Mouse (Mus musculus) intestine, embryonic 16.5 days (tissue): ENCODE measurements at regions not wholly inside any gene's neighbourhood (a gene's known extent, or its start where the extent isn't known, plus 50 kb on each side); places are given as distances from the start of the nearest gene placed in this dataset.

Experiments
- ATAC-seq: fragments of 200-750 bp; cut with Nextera tagmentation; 2 replicates; pipeline ENCODE4 v1.8.0; 2017; ENCODE audit warnings: moderate TSS enrichment, moderate library complexity
- H3K27ac ChIP-seq: fragments of 300-500 bp; sonication (generic); 2 replicates; pipeline ENCODE4 v1.5.1; 2014; ENCODE audit warnings: mild to moderate bottlenecking, low read length
- H3K27me3 ChIP-seq: fragments of 300-500 bp; sonication (generic); replicated peaks from 2 replicates; pipeline ENCODE4 v1.6.1; 2014; ENCODE audit warnings: low read length, control low read depth, mixed read lengths; ENCODE audit not compliant: control insufficient read depth, insufficient read depth
- H3K36me3 ChIP-seq: fragments of 300-500 bp; sonication (generic); 2 replicates; pipeline ENCODE4 v1.6.1; 2014; ENCODE audit warnings: low read length, control low read depth; ENCODE audit not compliant: control insufficient read depth, insufficient read depth
- H3K4me1 ChIP-seq: fragments of 300-500 bp; sonication (generic); 2 replicates; pipeline ENCODE4 v1.6.1; 2014; ENCODE audit warnings: low read length, control low read depth, mixed read lengths; ENCODE audit not compliant: control insufficient read depth, insufficient read depth
- H3K4me2 ChIP-seq: fragments of 300-500 bp; sonication (generic); 2 replicates; pipeline ENCODE4 v1.6.1; 2014; ENCODE audit warnings: low read depth, low read length, control low read depth
- H3K4me3 ChIP-seq: fragments of 300-500 bp; sonication (generic); 2 replicates; pipeline ENCODE4 v1.5.1; 2014; ENCODE audit warnings: mild to moderate bottlenecking, low read length
- H3K9ac ChIP-seq: fragments of 300-500 bp; sonication (generic); 2 replicates; pipeline ENCODE4 v1.6.1; 2014; ENCODE audit warnings: low read depth, low read length
- H3K9me3 ChIP-seq: fragments of 300-500 bp; sonication (generic); 2 replicates; pipeline ENCODE4 v1.6.1; 2016; ENCODE audit warnings: low read length, control low read depth; ENCODE audit not compliant: control insufficient read depth
- WGBS: fragments of 180-500 bp; shearing (Covaris S2); extraction: QIAGEN DNeasy Blood & Tissue Kit; methylation state at CpG from one replicate; pipeline ENCODE4 v1.1.7; 2014; 5-methylcytosine and 5-hydroxymethylcytosine counted together

DNA sequence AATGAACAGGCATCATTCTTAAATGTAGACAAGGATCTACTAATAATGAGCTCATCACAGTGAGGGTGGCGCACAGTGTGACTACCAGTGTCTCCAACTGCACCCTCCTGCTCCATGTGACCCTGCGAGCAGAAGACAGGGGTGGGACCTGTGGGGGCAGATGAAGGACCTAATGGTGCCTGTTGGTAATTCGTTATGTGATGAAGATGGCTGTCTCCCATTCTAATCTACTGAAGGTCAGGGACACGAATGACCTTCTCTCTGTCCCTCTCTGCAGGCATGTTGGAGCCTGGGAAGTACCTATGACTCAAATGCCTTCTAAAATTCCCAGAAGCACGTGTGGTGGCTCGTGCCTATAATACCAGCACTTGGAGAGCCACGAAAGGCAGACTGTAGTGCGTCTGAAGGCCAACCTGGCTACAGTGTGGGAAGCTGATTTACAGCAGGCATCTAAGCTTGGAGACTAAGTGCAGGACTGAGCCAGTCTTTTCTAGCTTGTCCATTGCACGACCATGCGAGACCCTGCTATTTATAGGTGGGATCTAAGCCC lies 109.9 kb upstream of the Mbnl2 start:
- H3K36me3 ChIP-seq = no peaks in the 10 kb centered on the region
- H3K27me3 ChIP-seq = no peaks in the 10 kb centered on the region
- no peak overlapping the region for H3K27ac ChIP-seq
- no peak overlapping the region for H3K9ac ChIP-seq
- H3K4me1 ChIP-seq = no peaks in the 10 kb centered on the region
- ATAC-seq = no peak
- no peak overlapping the region for H3K4me2 ChIP-seq
- no peaks in the 10 kb centered on the region for H3K9me3 ChIP-seq
- WGBS = 87% methylated on average over 10 of the region's 10 CpGs
- H3K4me3 ChIP-seq = no peak overlapping the region

DNA sequence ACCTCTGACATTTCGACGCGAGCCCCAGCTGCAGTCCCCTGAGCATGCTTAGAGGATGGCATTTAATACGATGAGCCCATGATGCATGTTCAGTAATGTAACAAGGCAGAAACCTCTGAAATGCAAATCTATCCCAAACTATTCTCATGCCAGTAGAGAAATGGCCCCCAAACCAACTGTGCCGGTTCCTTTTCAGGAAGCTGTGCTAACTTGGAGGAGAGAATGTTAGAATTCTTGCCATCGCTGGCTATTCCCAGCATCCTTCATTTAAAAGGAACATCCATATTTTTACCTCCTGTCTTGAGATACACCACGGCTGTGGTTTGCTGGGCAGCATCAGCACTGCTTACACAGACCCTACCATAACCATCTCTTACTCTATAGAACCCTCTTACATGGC lies 104.7 kb upstream of the Mbnl2 start:
- H3K4me2 ChIP-seq = no peak overlapping the region

DNA sequence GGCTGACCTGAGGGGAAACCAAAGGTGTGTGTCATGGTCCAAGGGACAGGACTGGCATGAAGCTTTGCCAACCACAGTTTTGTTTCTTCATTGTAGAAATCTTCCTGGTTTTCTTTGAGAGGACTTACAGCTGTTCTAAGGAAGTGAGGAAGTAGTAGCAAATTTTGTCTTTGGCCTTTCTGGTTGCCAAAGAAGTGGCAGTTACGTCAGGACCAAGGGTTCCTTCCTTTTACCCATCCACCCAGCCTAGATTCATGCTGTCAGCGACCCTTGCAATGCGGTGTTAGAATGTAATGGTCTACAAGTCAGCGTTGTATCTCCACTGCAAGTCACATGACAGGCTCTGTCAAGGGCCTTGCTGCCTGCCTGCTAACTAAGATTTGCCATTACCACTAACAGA lies 103.4 kb upstream of the Mbnl2 start:
- H3K4me2 ChIP-seq = no peak overlapping the region
- H3K27ac ChIP-seq = no peak overlapping the region
- H3K9ac ChIP-seq = no peak overlapping the region
- H3K4me1 ChIP-seq = no peaks in the 10 kb centered on the region
- no peak for ATAC-seq
- 69% methylated on average over 4 of the region's 4 CpGs for WGBS
- H3K9me3 ChIP-seq = no peaks in the 10 kb centered on the region
- no peaks in the 10 kb centered on the region for H3K27me3 ChIP-seq
- H3K4me3 ChIP-seq = no peak overlapping the region
- H3K36me3 ChIP-seq = no peaks in the 10 kb centered on the region

More for the DNA sequence above, 104.7 kb upstream of the Mbnl2 start:
- no peak for ATAC-seq
- H3K27me3 ChIP-seq = no peaks in the 10 kb centered on the region
- no peak overlapping the region for H3K9ac ChIP-seq
- H3K36me3 ChIP-seq = no peaks in the 10 kb centered on the region
- no peak overlapping the region for H3K27ac ChIP-seq
- 86% methylated on average over 7 of the region's 7 CpGs for WGBS
- no peaks in the 10 kb centered on the region for H3K9me3 ChIP-seq
- H3K4me3 ChIP-seq = no peak overlapping the region
- no peaks in the 10 kb centered on the region for H3K4me1 ChIP-seq

DNA sequence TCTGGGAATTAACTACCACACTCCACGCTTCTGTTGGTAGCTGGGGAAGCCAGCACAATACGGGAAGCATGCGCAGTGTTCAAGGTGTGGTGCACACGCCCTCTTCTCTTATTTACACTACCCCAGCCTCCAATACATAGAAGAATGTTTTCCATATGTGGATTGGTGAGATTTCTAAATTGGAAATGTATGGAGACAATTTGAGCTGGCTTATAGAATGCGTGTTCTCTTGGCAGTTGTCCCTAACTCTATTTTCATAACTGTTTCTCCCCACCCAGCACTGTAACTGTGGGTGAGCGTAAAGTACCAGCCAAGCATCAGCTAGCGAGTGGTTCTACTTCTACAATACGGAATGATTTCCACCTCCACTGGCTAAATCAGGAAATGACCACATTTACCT lies 102.6 kb upstream of the Mbnl2 start:
- H3K9ac ChIP-seq = no peak overlapping the region
- H3K4me1 ChIP-seq = no peaks in the 10 kb centered on the region
- no peaks in the 10 kb centered on the region for H3K36me3 ChIP-seq
- ATAC-seq = no peak
- no peak overlapping the region for H3K27ac ChIP-seq
- no peak overlapping the region for H3K4me3 ChIP-seq
- no peaks in the 10 kb centered on the region for H3K9me3 ChIP-seq
- WGBS = 85% methylated on average over 8 of the region's 8 CpGs
- H3K4me2 ChIP-seq = no peak overlapping the region
- H3K27me3 ChIP-seq = no peaks in the 10 kb centered on the region

DNA sequence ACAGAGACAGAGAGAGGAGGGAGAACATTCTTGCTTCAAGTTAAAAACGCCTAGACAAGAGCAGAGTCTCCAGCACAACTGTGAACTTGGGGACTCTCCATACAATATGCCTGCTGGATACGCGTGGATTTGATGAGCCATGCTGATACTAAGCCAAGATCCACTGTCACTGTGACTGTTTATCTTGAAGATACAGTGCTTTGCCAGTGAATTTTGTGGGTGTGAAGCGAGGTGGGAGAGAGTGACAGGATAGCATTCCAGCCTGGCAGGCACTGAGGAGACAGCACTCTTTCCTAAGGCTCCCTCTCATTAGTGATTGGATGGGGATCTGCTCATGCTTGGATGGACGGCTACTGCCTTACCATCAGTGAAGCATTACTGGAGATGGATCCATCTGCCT lies 100.9 kb upstream of the Mbnl2 start:
- Histone ChIP-seq H3K9me3 (no peaks in the 10 kb centered on the region), H3K27ac (no peak overlapping the region), H3K36me3 (no peaks in the 10 kb centered on the region), H3K4me3 (no peak overlapping the region), H3K4me1 (no peaks in the 10 kb centered on the region), H3K27me3 (no peaks in the 10 kb centered on the region), H3K4me2 (no peak overlapping the region), H3K9ac (no peak overlapping the region)
- WGBS = 80% methylated on average over 5 of the region's 5 CpGs
- no peak for ATAC-seq

DNA sequence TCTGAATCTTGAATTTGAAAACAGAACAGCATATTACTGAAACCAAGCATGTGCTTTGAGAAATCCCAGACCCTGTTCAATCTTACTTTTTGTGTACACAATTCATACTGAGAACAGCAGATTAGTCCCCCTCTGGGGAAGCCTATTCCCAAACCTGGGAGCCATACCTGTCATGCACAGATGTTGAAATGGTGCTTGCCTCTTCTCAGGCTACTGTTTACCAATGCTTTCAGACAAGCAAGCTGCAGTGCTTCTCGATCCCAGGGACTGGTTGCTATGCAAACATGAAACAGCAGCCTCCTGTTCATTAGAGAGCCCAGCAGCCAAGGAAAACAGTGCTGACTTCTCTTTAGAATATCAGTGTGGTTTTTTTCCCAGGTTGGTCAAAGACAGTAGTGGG lies 80.3 kb upstream of the Mbnl2 start:
- 15% methylated on average over 1 of the region's 1 CpGs for WGBS
- H3K9me3 ChIP-seq = no peaks in the 10 kb centered on the region
- no peak overlapping the region for H3K9ac ChIP-seq
- no peak overlapping the region for H3K4me3 ChIP-seq
- H3K4me2 ChIP-seq = no peak overlapping the region
- H3K27ac ChIP-seq = no peak overlapping the region
- no peaks in the 10 kb centered on the region for H3K36me3 ChIP-seq
- H3K4me1 ChIP-seq = no peaks in the 10 kb centered on the region
- no peaks in the 10 kb centered on the region for H3K27me3 ChIP-seq
- peak; percentile 71; the same call in 1 of the 2 replicates for ATAC-seq

DNA sequence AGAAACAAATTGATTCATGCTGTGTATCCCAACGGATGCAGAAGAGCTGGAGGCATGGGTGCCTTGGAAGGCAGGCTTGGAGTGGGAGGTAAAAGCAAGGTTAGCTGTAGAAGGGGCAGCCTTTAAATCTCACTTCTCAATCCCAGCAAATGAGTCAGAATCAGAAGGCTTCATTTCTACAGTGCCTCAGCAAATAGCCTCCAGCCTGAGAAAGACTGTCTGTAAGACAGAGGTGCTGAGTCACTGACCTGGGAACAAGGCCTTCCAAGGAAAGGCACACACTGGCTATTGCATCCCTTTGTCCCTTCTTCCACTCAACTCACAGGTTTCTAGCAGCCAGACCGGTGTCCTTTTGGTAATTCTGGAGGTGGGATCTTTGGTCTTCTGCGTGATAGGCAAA lies 63.7 kb upstream of the Mbnl2 start:
- no peak overlapping the region for H3K27ac ChIP-seq
- ATAC-seq = no peak
- H3K27me3 ChIP-seq = no peaks in the 10 kb centered on the region
- H3K9me3 ChIP-seq = no peaks in the 10 kb centered on the region
- no peak overlapping the region for H3K9ac ChIP-seq
- no peak overlapping the region for H3K4me3 ChIP-seq
- WGBS = 78% methylated on average over 3 of the region's 3 CpGs
- no peaks in the 10 kb centered on the region for H3K36me3 ChIP-seq
- no peak overlapping the region for H3K4me2 ChIP-seq
- no peaks in the 10 kb centered on the region for H3K4me1 ChIP-seq

DNA sequence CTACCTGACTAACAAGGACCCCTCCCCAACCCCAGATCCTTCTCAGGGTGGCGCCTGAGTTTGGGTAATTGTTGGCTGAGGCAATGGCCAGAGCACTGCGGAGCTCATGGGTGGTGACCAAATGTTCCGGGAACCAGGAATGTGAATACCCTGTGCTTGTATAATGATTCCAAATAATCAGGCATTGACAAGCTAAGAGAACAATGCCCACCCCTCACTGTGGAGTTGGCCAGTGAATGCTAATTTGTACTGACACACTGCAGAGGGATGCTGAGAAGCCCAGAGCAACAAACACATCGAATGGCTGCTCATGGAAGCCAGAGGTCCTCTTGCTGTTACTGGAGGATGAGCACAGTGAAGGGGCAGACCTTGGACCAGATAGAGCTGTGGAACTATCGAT lies 62.8 kb upstream of the Mbnl2 start:
- WGBS = 90% methylated on average over 5 of the region's 5 CpGs
- no peak overlapping the region for H3K4me3 ChIP-seq

DNA sequence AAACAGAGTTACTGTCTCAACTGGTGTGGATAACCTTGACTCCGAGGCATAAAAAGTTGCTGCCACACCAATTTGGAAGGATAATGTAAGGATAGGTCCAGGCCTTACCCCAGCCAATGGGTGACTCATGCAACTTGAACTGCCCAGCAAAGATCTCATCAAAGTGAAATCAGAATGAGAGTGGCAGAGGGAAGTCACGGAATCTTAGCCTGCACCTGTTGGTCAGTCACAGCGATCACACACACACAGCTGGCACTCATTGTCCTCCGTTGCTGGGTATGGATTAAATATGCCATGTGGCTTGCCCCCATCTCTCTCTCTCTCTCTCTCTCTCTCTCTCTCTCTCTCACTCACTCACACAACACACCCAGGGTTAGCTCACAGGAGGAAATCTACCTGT lies 56.2 kb upstream of the Mbnl2 start:
- peaks cover 7% of the 10 kb centered on the region; the same call in 1 of the 2 replicates for H3K4me1 ChIP-seq
- no peak overlapping the region for H3K9ac ChIP-seq
- H3K4me2 ChIP-seq = no peak overlapping the region
- 88% methylated on average over 4 of the region's 4 CpGs for WGBS
- H3K9me3 ChIP-seq = no peaks in the 10 kb centered on the region
- no peak for ATAC-seq
- H3K27me3 ChIP-seq = no peaks in the 10 kb centered on the region
- H3K27ac ChIP-seq = no peak overlapping the region
- no peaks in the 10 kb centered on the region for H3K36me3 ChIP-seq
- no peak overlapping the region for H3K4me3 ChIP-seq

More for the DNA sequence above, 62.8 kb upstream of the Mbnl2 start:
- no peak overlapping the region for H3K27ac ChIP-seq
- H3K9ac ChIP-seq = no peak overlapping the region
- H3K4me2 ChIP-seq = no peak overlapping the region
- no peaks in the 10 kb centered on the region for H3K36me3 ChIP-seq
- no peaks in the 10 kb centered on the region for H3K27me3 ChIP-seq
- ATAC-seq = no peak
- no peaks in the 10 kb centered on the region for H3K9me3 ChIP-seq
- H3K4me1 ChIP-seq = no peaks in the 10 kb centered on the region

DNA sequence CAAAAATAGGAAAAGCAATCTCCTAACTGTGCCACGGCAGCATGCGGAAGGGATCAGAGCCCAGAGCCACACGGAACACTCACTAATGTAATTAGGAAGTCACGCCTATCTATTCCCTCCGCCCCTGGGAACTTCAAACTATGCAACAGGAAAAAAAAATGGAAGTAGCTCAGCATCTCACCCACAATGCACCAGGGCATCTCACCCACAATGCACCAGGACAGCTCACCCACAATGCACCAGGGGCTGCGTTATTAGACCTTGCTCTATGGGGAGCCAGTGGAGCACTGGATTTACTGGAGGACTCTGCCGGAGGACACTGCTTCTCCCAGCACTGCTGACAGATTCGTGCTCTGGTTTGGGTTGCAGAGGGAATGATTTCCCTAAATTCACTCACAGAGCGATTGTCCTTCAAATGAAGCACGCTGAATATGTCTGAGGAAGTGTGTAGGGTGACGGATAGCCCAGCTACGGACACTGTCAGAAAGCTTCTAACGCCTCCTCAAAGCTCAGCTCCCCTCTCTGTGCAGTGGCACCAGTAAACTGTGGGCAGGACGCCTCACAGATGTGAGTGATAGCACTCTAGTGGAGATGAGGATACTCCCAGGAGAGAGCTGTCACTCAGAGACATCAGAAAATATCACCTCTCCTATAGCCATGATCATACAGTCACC lies 51.8 kb upstream of the Mbnl2 start:
- peak; percentile 18; the same call in 1 of the 2 replicates for ATAC-seq
- WGBS = 74% methylated on average over 14 of the region's 14 CpGs

More for the DNA sequence above, 51.8 kb upstream of the Mbnl2 start:
- no peaks in the 10 kb centered on the region for H3K9me3 ChIP-seq
- no peaks in the 10 kb centered on the region for H3K27me3 ChIP-seq
- H3K4me2 ChIP-seq = no peak overlapping the region
- H3K27ac ChIP-seq = no peak overlapping the region
- H3K4me1 ChIP-seq = peaks cover 7% of the 10 kb centered on the region; the same call in 1 of the 2 replicates
- H3K4me3 ChIP-seq = no peak overlapping the region
- no peaks in the 10 kb centered on the region for H3K36me3 ChIP-seq
- no peak overlapping the region for H3K9ac ChIP-seq
